Mouse (Mus musculus) liver, embryonic 16.5 days (tissue): Measurements from ENCODE around the gene Hemgn. TPM values are rescaled to one million over a fixed set of nuclear protein-coding genes. Genes with fewer than 3 reads are reported as not detected.
A peak's percentile ranks its signal among the peaks of the same experiment; 100 is the strongest.

Experiments
- ATAC-seq: fragments of 200-750 bp; cut with Nextera tagmentation; 2 replicates; pipeline ENCODE4 v1.8.0; 2017; ENCODE audit warnings: low read depth, mild to moderate bottlenecking, moderate number of reproducible peaks, moderate library complexity
- H3K27ac ChIP-seq: fragments of 300-500 bp; sonication (generic); 2 replicates; pipeline ENCODE4 v1.5.1; 2014; ENCODE audit warnings: mild to moderate bottlenecking, low read length
- H3K27me3 ChIP-seq: fragments of 300-500 bp; sonication (generic); 2 replicates; pipeline ENCODE4 v1.6.1; 2014; ENCODE audit warnings: low read depth, low read length, mixed read lengths; ENCODE audit not compliant: control insufficient read depth, insufficient read depth
- H3K36me3 ChIP-seq: fragments of 300-500 bp; sonication (generic); 2 replicates; pipeline ENCODE4 v1.6.1; 2014; ENCODE audit warnings: mild to moderate bottlenecking; ENCODE audit not compliant: control insufficient read depth, insufficient read depth
- H3K4me1 ChIP-seq: fragments of 300-500 bp; sonication (generic); 2 replicates; pipeline ENCODE4 v1.6.1; 2014; ENCODE audit warnings: low read depth, low read length, mixed read lengths; ENCODE audit not compliant: control insufficient read depth
- H3K4me2 ChIP-seq: fragments of 300-500 bp; sonication (generic); 2 replicates; pipeline ENCODE4 v1.6.1; 2014; ENCODE audit warnings: low read depth, low read length, mixed read lengths
- H3K4me3 ChIP-seq: fragments of 300-500 bp; sonication (generic); 2 replicates; pipeline ENCODE4 v1.5.1; 2014; ENCODE audit warnings: low read depth, mild to moderate bottlenecking, low read length
- H3K9ac ChIP-seq: fragments of 300-500 bp; sonication (generic); 2 replicates; pipeline ENCODE4 v1.6.1; 2014; ENCODE audit warnings: low read depth, low read length
- H3K9me3 ChIP-seq: fragments of 300-500 bp; sonication (generic); replicated peaks from 2 replicates; pipeline ENCODE4 v1.6.1; 2016; ENCODE audit warnings: low read length; ENCODE audit not compliant: control insufficient read depth
- WGBS: fragments of 180-500 bp; shearing (Covaris S2); extraction: QIAGEN DNeasy Blood & Tissue Kit; methylation state at CpG from one replicate; pipeline ENCODE4 v1.1.7; 2014; ENCODE audit not compliant: insufficient replicate concordance; 5-methylcytosine and 5-hydroxymethylcytosine counted together
- polyA plus RNA-seq: library from polyadenylated mRNA; unstranded; fragments of >200 nt; fragmentation: Nextera tagmentation; extraction: Ambion mirVana; gene quantifications from 2 replicates; pipeline ENCODE4 v1.2.1, GENCODE M21; 2015

Hemgn gene
- polyA plus RNA-seq, 1 experiment from 2014 or later, result 375 TPM

- H3K4me2 ChIP-seq, result peak overlapping the region; percentile 38; the same call in 1 of the 2 replicates
These were observed 68.1 kb downstream of the Hemgn start for GRCm38 (mm10) chr4:46345056-46345772.

GRCm38 (mm10) chr4:46344288-46344687 is 69.0 kb downstream of the Hemgn start:
- WGBS, result under 1% methylated on average over 51 of the region's 51 CpGs
- no peak for ATAC-seq

More at GRCm38 (mm10) chr4:46345056-46345772, 68.1 kb downstream of the Hemgn start:
- ATAC-seq, result no peak
- Histone ChIP-seq H3K9me3 (no peaks in the 10 kb centered on the region), H3K27ac (no peak overlapping the region), H3K36me3 (no peaks in the 10 kb centered on the region), H3K4me1 (peaks cover 5% of the 10 kb centered on the region; the same call in 1 of the 2 replicates), H3K9ac (no peak overlapping the region), H3K4me3 (peak overlapping the region; percentile 32), H3K27me3 (peaks cover 99% of the 10 kb centered on the region)
- WGBS, result 5% methylated on average over 66 of the region's 67 CpGs

More at GRCm38 (mm10) chr4:46344288-46344687, 69.0 kb downstream of the Hemgn start:
- Histone ChIP-seq H3K9ac (no peak overlapping the region), H3K9me3 (no peaks in the 10 kb centered on the region), H3K4me1 (peaks cover 5% of the 10 kb centered on the region; the same call in 1 of the 2 replicates), H3K36me3 (no peaks in the 10 kb centered on the region), H3K4me2 (peak overlapping the region; percentile 38), H3K4me3 (peak overlapping the region; percentile 32), H3K27ac (no peak overlapping the region), H3K27me3 (peaks cover 100% of the 10 kb centered on the region)

Other genes starting within 250 kb of the Hemgn start
- gene Xpa, start 217.2 kb downstream of the Hemgn start, polyA plus RNA-seq, result 7.0 and 7.9 TPM in 2 replicates
- not detected in 2 replicates for gene Foxe1, start 69.9 kb downstream of the Hemgn start, polyA plus RNA-seq
- gene Trmo, start 24.1 kb downstream of the Hemgn start, polyA plus RNA-seq, result 6.3 and 7.1 TPM in 2 replicates
- 318 and 338 TPM in 2 replicates for gene Anp32b, start 37.4 kb upstream of the Hemgn start, polyA plus RNA-seq
- 40.5 and 48.3 TPM in 2 replicates for gene Nans, start 75.7 kb upstream of the Hemgn start, polyA plus RNA-seq
- gene Trim14, start 122.6 kb upstream of the Hemgn start, polyA plus RNA-seq, result 8.2 and 9.0 TPM in 2 replicates
- 2.7 and 3.9 TPM in 2 replicates for gene Coro2a, start 188.7 kb upstream of the Hemgn start, polyA plus RNA-seq
- gene Tbc1d2, start 236.7 kb upstream of the Hemgn start, polyA plus RNA-seq, result 0.84 and 0.86 TPM in 2 replicates